Mouse (Mus musculus) urinary bladder, adult 18-20 months (tissue): ENCODE measurements around the gene Mettl7a1.
"Not testable (repeated sequence)": the region's sequence is repeated elsewhere in the genome, so short reads cannot be mapped to it uniquely, and the experiment has no call there.

Source experiments
- DNase-seq, 2 experiments: peaks; one replicate each; pipeline ENCODE4 v3.0.0; 2022; ENCODE audit warnings: low spot score in 2 of 2, mixed read lengths in 2 of 2

Mettl7a1 gene

GRCm38 (mm10) chr15:100300499-100300898 lies 3.4 kb upstream of the Mettl7a1 start:
- DNase-seq = no peak

GRCm38 (mm10) chr15:100301556-100301955 lies 2.4 kb upstream of the Mettl7a1 start:
- DNase-seq = no peak

- no peak for DNase-seq
Measured at GRCm38 (mm10) chr15:100303428-100304018, 417 bp upstream of the Mettl7a1 start.

- DNase-seq = no peak
Measured at GRCm38 (mm10) chr15:100306201-100306600, 2.3 kb downstream of the Mettl7a1 start.

- DNase-seq = not testable (repeated sequence)
Measured at GRCm38 (mm10) chr15:100307438-100308096, 3.6 kb downstream of the Mettl7a1 start.

- no peak for DNase-seq
Measured at GRCm38 (mm10) chr15:100312346-100312745, 8.4 kb downstream of the Mettl7a1 start.

- DNase-seq = no peak
Measured at GRCm38 (mm10) chr15:100314448-100315145, 10.7 kb downstream of the Mettl7a1 start.

- DNase-seq = not testable (repeated sequence)
Measured at GRCm38 (mm10) chr15:100318014-100318671, 14.2 kb downstream of the Mettl7a1 start.

- no peak for DNase-seq
Measured at GRCm38 (mm10) chr15:100319884-100320283, 15.9 kb downstream of the Mettl7a1 start.

- peak in 1 of 2 experiments; percentile 24 for DNase-seq
Measured at GRCm38 (mm10) chr15:100320295-100320905, 16.5 kb downstream of the Mettl7a1 start.

- DNase-seq = peak in 1 of 2 experiments; percentile 52
Measured at GRCm38 (mm10) chr15:100321134-100321533, 17.2 kb downstream of the Mettl7a1 start.

- no peak for DNase-seq
Measured at GRCm38 (mm10) chr15:100324021-100324591, 20.2 kb downstream of the Mettl7a1 start.

- DNase-seq = peak in 1 of 2 experiments; percentile 27
Measured at GRCm38 (mm10) chr15:100325235-100325634, 21.3 kb downstream of the Mettl7a1 start.

- DNase-seq = not testable (repeated sequence)
Measured at GRCm38 (mm10) chr15:100328089-100328488, 24.1 kb downstream of the Mettl7a1 start.

- DNase-seq = not testable (repeated sequence)
Measured at GRCm38 (mm10) chr15:100329336-100329735, 25.4 kb downstream of the Mettl7a1 start.

- DNase-seq = no peak
Measured at GRCm38 (mm10) chr15:100330739-100331138, 26.8 kb downstream of the Mettl7a1 start.

GRCm38 (mm10) chr15:100332077-100332961 lies 28.4 kb downstream of the Mettl7a1 start:
- not testable (repeated sequence) for DNase-seq

GRCm38 (mm10) chr15:100334629-100335028 lies 30.7 kb downstream of the Mettl7a1 start, which contains the start of gene Mettl7a3:
Gene Mettl7a3 (plus strand): TSS chr15:100334929.
- DNase-seq = no peak

- DNase-seq = not testable (repeated sequence)
Measured at GRCm38 (mm10) chr15:100337328-100337727, 33.4 kb downstream of the Mettl7a1 start.

- DNase-seq = peak in 1 of 2 experiments; percentile 45
Measured at GRCm38 (mm10) chr15:100337847-100338246, 33.9 kb downstream of the Mettl7a1 start.
